Mouse (Mus musculus) heart, embryonic 14.5 days (tissue): Measurements from ENCODE around the gene Palld. TPM values are rescaled to one million over a fixed set of nuclear protein-coding genes. Genes with fewer than 3 reads are reported as not detected.

Experiments used
- ATAC-seq: fragments of 200-750 bp; cut with Nextera tagmentation; 2 replicates; pipeline ENCODE4 v1.8.0; 2017; ENCODE audit warnings: low read depth, moderate TSS enrichment; ENCODE audit not compliant: insufficient number of reproducible peaks, insufficient read depth, low FRiP score
- H3K27ac ChIP-seq, 2 experiments: fragments of 200-500 bp in 1 of 2; fragments of 300-500 bp in 1 of 2; sonication (generic) in 1 of 2; replicated peaks in 1 of 2; 2 replicates each; pipeline ENCODE4 v1.5.1; 2012 to 2014; ENCODE audit warnings: low read depth in 2 of 2, low read length in 2 of 2, control low read depth in 1 of 2, mild to moderate bottlenecking in 1 of 2, mixed read lengths in 1 of 2; ENCODE audit not compliant: control insufficient read depth in 1 of 2, insufficient read depth in 1 of 2
- H3K27me3 ChIP-seq: fragments of 300-500 bp; sonication (generic); 2 replicates; pipeline ENCODE4 v1.6.1; 2014; ENCODE audit warnings: mild to moderate bottlenecking, low read length, control low read depth; ENCODE audit not compliant: control insufficient read depth, insufficient read depth
- H3K36me3 ChIP-seq: fragments of 300-500 bp; sonication (generic); 2 replicates; pipeline ENCODE4 v1.6.1; 2014; ENCODE audit warnings: mild to moderate bottlenecking, control low read depth, low read length, mixed read lengths; ENCODE audit not compliant: control insufficient read depth, insufficient read depth
- H3K4me1 ChIP-seq, 2 experiments: fragments of 200-500 bp in 1 of 2; fragments of 300-500 bp in 1 of 2; sonication (generic) in 1 of 2; 2 replicates each; pipeline ENCODE4 v1.6.1; 2012 to 2014; ENCODE audit warnings: low read length in 2 of 2, control low read depth in 1 of 2, mixed read lengths in 1 of 2; ENCODE audit not compliant: control insufficient read depth in 2 of 2, insufficient read depth in 2 of 2
- H3K4me2 ChIP-seq: fragments of 300-500 bp; sonication (generic); 2 replicates; pipeline ENCODE4 v1.6.1; 2014; ENCODE audit warnings: mild to moderate bottlenecking, low read length
- H3K4me3 ChIP-seq, 2 experiments: fragments of 200-500 bp in 1 of 2; fragments of 300-500 bp in 1 of 2; sonication (generic) in 1 of 2; 2 replicates each; pipeline ENCODE4 v1.5.1; 2012 to 2014; ENCODE audit warnings: low read length in 2 of 2, mild to moderate bottlenecking in 2 of 2, control low read depth in 1 of 2, low read depth in 1 of 2, moderate library complexity in 1 of 2; ENCODE audit not compliant: control insufficient read depth in 1 of 2, insufficient read depth in 1 of 2
- H3K9ac ChIP-seq: fragments of 300-500 bp; sonication (generic); 2 replicates; pipeline ENCODE4 v1.6.1; 2014; ENCODE audit warnings: mild to moderate bottlenecking, low read length
- H3K9me3 ChIP-seq: fragments of 300-500 bp; sonication (generic); 2 replicates; pipeline ENCODE4 v1.6.1; 2016; ENCODE audit warnings: low read length, control low read depth; ENCODE audit not compliant: control insufficient read depth
- WGBS: fragments of 180-500 bp; shearing (Covaris S2); extraction: QIAGEN DNeasy Blood & Tissue Kit; methylation state at CpG from one replicate; pipeline ENCODE4 v1.1.7; 2014; 5-methylcytosine and 5-hydroxymethylcytosine counted together
- polyA plus RNA-seq: library from polyadenylated mRNA; unstranded; fragments of >200 nt; fragmentation: Nextera tagmentation; extraction: Ambion mirVana; gene quantifications from 2 replicates; pipeline ENCODE4 v1.2.1, GENCODE M21; 2014

Palld gene
- polyA plus RNA-seq, 1 experiment from 2014 or later = 187 TPM

DNA sequence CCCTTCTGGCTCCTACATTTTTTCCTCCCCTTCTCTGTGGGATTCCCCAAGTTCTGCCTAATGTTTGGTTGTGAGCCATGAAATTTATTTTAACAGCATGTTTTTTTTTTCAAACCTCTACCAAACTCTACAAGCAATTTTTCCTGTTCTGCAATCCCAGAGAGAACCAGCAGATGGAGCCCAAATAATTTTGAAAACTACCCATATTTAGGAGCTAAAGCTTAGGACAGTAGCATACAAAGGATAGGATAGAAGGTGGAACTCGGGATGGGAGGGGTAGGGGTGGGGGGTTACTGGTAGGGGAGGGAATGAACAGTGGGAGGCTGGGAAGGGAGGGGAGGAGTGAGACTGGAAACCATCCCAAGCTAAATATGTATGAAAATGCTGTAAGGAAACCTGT, 380.4 kb downstream of the Palld start:
- no peaks in the 10 kb centered on the region for H3K27me3 ChIP-seq
- no peak overlapping the region for H3K27ac ChIP-seq
- H3K9ac ChIP-seq = no peak overlapping the region
- H3K4me1 ChIP-seq = peaks cover 0 to 7% of the 10 kb centered on the region in 2 experiments; a peak in 1 of 4 replicates
- no peak overlapping the region for H3K4me2 ChIP-seq
- no peak for ATAC-seq
- H3K36me3 ChIP-seq = peaks cover 99% of the 10 kb centered on the region
- no peak overlapping the region for H3K4me3 ChIP-seq
- H3K9me3 ChIP-seq = no peaks in the 10 kb centered on the region
- 26% methylated on average over 1 of the region's 1 CpGs for WGBS

DNA sequence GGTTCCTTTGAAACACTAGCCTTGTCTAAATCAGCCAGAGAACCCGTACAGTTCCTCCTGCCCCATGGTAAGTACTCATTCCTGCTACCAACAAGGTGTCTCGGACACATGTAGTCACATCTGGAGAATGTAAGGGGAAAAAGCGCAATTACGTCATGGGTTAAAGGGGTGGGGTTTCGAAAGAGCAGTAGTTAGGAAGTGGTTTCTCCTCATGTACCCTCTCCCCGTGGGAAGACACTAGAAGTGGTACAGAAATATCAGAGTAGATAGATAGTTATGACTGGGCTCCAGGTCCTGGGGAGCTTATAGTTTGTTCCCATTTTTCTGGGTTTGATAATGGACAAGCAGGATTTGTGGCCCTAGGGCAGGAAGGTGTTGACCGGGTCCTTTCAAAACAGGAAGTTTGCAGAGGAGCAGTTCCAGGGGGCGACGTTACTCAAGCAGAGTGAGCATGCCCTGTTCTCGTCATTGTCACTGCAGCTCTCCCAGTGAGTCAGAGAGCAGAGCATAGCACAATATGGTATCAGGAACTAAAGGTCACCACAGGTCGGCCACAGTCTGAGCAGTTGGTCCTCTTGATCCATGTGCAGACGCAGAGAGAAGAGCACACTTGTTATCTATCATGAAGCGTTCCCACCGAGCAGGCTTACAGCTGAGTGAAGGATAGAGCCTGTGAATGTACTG, 384.8 kb downstream of the Palld start:
- H3K27me3 ChIP-seq = no peaks in the 10 kb centered on the region
- no peaks in the 10 kb centered on the region for H3K4me1 ChIP-seq
- no peak overlapping the region for H3K4me2 ChIP-seq
- no peak overlapping the region for H3K9ac ChIP-seq
- no peak overlapping the region for H3K4me3 ChIP-seq
- no peak for ATAC-seq
- H3K36me3 ChIP-seq = peaks cover 98% of the 10 kb centered on the region
- WGBS = 57% methylated on average over 14 of the region's 14 CpGs
- no peak overlapping the region for H3K27ac ChIP-seq
- no peaks in the 10 kb centered on the region for H3K9me3 ChIP-seq

DNA sequence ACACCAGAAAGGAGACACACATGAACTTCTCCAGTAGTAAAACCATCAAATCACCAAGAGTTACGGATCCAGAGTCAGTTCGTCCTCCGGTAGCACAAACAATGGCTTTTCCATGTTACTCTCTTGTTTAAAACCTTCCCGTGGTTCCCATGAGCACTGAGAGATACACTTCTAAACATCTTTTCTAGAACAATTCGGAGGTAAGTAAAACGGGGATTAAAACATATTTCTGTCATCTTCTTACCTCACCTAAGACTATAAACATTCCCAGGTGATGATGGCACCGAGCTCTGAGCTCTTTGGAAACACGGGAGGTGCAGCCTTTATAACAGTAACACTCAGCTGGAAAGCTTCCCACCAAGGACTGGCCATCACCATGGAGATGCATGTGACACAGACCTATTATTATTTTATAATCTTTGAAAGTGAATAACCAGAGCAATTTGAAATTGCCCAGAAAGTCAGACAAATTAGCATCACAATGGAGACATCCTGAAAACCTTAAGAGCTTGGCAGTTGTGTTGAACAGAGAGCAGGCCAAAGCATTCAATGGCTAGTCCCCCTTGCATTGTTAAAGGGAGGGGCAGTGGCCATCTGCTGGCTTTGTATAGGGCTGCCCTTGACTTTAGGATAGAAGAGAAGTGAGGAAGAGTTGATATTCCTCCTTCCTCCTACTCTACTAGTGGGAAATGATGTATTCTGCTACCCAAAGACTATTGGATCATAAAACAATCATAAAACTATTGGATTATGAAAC, 385.6 kb downstream of the Palld start:
- Histone ChIP-seq H3K4me2 (no peak overlapping the region), H3K4me1 (no peaks in the 10 kb centered on the region), H3K9me3 (no peaks in the 10 kb centered on the region), H3K27ac (no peak overlapping the region), H3K4me3 (no peak overlapping the region), H3K9ac (no peak overlapping the region), H3K36me3 (peaks cover 98% of the 10 kb centered on the region), H3K27me3 (no peaks in the 10 kb centered on the region)
- WGBS = 85% methylated on average over 8 of the region's 8 CpGs
- no peak for ATAC-seq

DNA sequence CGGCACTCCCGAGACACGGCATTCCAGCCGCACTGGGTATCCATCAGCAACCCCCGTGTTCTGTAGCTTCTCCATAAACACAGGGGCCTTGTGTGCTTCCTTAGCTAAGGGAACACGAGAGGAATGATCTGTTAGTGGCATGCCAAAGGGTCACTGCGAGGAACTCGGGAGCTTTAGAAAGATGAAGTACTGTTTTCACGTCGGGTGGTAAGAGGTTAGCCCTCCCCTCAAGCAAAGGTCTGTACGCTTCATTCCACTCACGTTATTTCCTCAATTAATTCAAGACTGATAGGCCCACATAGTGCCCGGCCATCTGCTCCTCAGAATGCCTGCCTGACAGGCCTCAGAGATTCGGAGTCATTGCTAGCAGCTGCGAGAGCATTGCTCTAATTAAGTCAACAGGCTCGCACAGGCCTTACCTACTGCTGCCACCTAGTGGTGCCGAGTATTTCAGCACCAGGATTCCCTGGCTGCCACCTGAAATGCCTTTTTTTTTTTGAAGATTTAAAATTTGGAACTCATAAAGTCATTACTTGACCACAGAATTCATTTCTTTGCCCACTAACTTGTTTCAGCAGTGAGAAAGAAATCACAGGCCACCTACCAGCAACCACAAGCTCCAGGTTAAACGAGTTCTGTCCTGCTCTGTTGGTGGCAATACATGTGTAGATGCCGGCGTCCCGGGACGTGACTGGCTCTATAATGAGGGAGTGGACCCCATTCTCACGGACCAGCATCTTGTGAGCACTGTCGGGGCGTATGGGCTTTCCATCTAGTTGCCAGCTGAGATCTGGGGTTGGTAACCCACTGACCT, 386.4 kb downstream of the Palld start:
- H3K9me3 ChIP-seq = no peaks in the 10 kb centered on the region
- no peak overlapping the region for H3K27ac ChIP-seq
- ATAC-seq = no peak
- no peak overlapping the region for H3K4me3 ChIP-seq
- 61% methylated on average over 25 of the region's 25 CpGs for WGBS
- no peaks in the 10 kb centered on the region for H3K27me3 ChIP-seq
- no peak overlapping the region for H3K4me2 ChIP-seq
- no peak overlapping the region for H3K9ac ChIP-seq
- H3K4me1 ChIP-seq = no peaks in the 10 kb centered on the region
- peaks cover 98% of the 10 kb centered on the region for H3K36me3 ChIP-seq

DNA sequence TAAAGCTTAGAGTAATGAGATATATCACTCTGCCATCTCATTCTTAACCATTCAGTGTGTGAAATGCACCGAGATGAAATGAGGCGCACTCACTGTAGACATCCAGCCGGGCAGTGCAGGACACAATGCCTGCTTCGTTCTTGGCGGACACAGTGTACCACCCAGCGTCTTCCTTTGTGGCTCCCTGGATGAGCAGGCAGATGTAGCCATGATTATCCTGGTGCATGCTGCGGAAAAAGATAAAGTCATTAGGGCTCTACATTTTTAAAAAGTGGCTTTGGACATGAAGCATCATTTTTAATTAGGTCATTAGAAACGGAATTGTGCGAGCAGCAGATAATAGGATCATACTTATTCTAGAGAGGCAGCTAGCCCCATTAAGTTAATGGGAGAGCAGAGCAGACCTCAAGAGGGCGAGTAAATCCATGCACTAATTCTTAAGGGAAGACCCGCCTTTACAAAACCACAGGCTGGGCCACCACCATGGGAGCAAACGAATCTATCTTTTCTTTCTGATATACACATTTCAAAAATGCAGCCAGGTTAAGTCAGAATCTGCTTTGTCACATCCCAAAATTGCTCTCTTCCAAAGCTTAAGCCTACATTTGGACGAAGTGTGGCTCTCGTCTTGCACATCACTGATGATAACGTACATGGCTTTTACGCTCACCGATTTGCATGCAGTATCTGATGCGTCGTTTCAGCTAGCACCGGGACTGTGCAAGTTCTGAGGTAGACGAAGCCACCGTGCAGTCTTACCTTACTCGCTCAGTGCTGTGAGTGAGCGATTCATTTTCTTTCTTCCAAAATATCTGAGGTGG, 387.2 kb downstream of the Palld start:
- ATAC-seq = no peak
- Histone ChIP-seq H3K27ac (no peak overlapping the region), H3K36me3 (peaks cover 98% of the 10 kb centered on the region), H3K4me1 (no peaks in the 10 kb centered on the region), H3K27me3 (no peaks in the 10 kb centered on the region), H3K4me2 (no peak overlapping the region), H3K9ac (no peak overlapping the region), H3K4me3 (no peak overlapping the region), H3K9me3 (no peaks in the 10 kb centered on the region)
- WGBS = 92% methylated on average over 24 of the region's 24 CpGs

DNA sequence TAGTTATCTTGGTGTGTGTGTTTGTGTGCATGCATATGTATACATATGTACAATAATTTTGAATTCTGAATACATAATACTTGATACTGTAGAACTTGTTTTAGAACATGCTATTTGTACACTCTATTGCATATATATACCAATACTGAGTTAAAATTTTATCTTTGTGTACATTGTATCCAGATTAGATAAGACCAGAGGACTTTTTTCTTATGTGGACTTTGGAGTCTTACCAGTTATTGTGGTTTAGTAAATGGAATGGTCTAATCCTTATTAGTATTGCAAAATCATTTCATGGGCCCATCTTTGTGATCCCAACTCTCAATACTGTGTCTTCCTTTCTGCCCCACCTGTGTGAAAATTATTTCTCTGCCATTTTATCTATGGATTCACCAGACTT, 400.2 kb downstream of the Palld start:
- Histone ChIP-seq H3K4me3 (no peak overlapping the region), H3K4me1 (no peaks in the 10 kb centered on the region), H3K9ac (no peak overlapping the region), H3K9me3 (no peaks in the 10 kb centered on the region), H3K27ac (no peak overlapping the region), H3K27me3 (no peaks in the 10 kb centered on the region), H3K4me2 (no peak overlapping the region), H3K36me3 (peaks cover 15% of the 10 kb centered on the region)
- no peak for ATAC-seq

DNA sequence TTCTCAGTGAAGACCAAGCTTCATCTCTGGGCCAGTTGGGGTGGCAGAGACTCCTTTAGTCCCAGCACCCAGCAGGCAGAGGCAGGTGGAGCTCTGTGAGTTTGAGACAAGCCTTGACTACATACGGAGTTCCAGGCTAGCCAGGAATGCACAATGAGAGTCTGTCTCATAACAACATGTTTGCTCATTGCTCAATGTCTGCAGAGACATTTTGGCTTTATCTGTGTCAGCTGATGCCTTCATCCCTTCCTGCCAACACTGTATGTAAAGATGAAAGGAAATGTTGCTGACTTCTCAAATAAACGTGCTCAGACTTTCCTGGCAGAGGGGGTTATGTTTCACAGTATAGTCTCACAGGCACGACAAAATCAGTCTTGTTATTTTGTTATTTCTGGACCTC, 401.6 kb downstream of the Palld start:
- Histone ChIP-seq H3K27ac (no peak overlapping the region), H3K9ac (no peak overlapping the region), H3K9me3 (no peaks in the 10 kb centered on the region), H3K4me2 (no peak overlapping the region), H3K4me1 (no peaks in the 10 kb centered on the region), H3K27me3 (no peaks in the 10 kb centered on the region), H3K4me3 (no peak overlapping the region), H3K36me3 (peaks cover 25% of the 10 kb centered on the region)
- ATAC-seq = no peak
- 32% methylated on average over 3 of the region's 3 CpGs for WGBS
